Mouse (Mus musculus) hindbrain, embryonic 15.5 days (tissue): ENCODE measurements around the gene Oxsm. TPM values are rescaled to one million over a fixed set of nuclear protein-coding genes. Genes with fewer than 3 reads are reported as not detected.

Experiments used
- ATAC-seq: fragments of 200-750 bp; cut with Nextera tagmentation; 2 replicates; pipeline ENCODE4 v1.8.0; 2017; ENCODE audit warnings: low read depth, moderate number of reproducible peaks, moderate TSS enrichment; ENCODE audit not compliant: low FRiP score
- H3K27ac ChIP-seq: fragments of 300-500 bp; sonication (generic); replicated peaks from 2 replicates; pipeline ENCODE4 v1.5.1; 2015; ENCODE audit warnings: mild to moderate bottlenecking, inconsistent platforms
- H3K27me3 ChIP-seq: fragments of 300-500 bp; sonication (generic); 2 replicates; pipeline ENCODE4 v1.6.1; 2015; ENCODE audit warnings: control low read depth, inconsistent platforms
- H3K36me3 ChIP-seq: fragments of 300-500 bp; sonication (generic); 2 replicates; pipeline ENCODE4 v1.6.1; 2015; ENCODE audit warnings: control low read depth, inconsistent platforms
- H3K4me1 ChIP-seq: fragments of 300-500 bp; sonication (generic); replicated peaks from 2 replicates; pipeline ENCODE4 v1.6.1; 2015; ENCODE audit warnings: control low read depth, inconsistent platforms
- H3K4me2 ChIP-seq: fragments of 300-500 bp; sonication (generic); 2 replicates; pipeline ENCODE4 v1.6.1; 2015; ENCODE audit warnings: moderate library complexity, mild to moderate bottlenecking, inconsistent platforms
- H3K4me3 ChIP-seq: fragments of 300-500 bp; sonication (generic); 2 replicates; pipeline ENCODE4 v1.5.1; 2015; ENCODE audit warnings: mild to moderate bottlenecking, inconsistent platforms
- H3K9ac ChIP-seq: fragments of 300-500 bp; sonication (generic); 2 replicates; pipeline ENCODE4 v1.6.1; 2015; ENCODE audit warnings: inconsistent platforms
- H3K9me3 ChIP-seq: fragments of 300-500 bp; sonication (generic); 2 replicates; pipeline ENCODE4 v1.6.1; 2016; ENCODE audit warnings: control low read depth, inconsistent platforms
- WGBS: fragments of 180-500 bp; shearing (Covaris S2); methylation state at CpG from one replicate; pipeline ENCODE4 v1.1.7; 2015; 5-methylcytosine and 5-hydroxymethylcytosine counted together
- polyA plus RNA-seq: library from polyadenylated mRNA; unstranded; fragments of >200 nt; fragmentation: Nextera tagmentation; extraction: Ambion mirVana; gene quantifications from 2 replicates; pipeline ENCODE4 v1.2.1, GENCODE M21; 2015

Oxsm gene
- polyA plus RNA-seq, 1 experiment from 2014 or later, result 2.4 TPM

- H3K9me3 ChIP-seq, result no peaks in the 10 kb centered on the region
- H3K9ac ChIP-seq, result no peak overlapping the region
- no peak for ATAC-seq
- H3K4me2 ChIP-seq, result no peak overlapping the region
- H3K27me3 ChIP-seq, result no peaks in the 10 kb centered on the region
- no peaks in the 10 kb centered on the region for H3K4me1 ChIP-seq
- no peak overlapping the region for H3K27ac ChIP-seq
- no peak overlapping the region for H3K4me3 ChIP-seq
- 79% methylated on average over 2 of the region's 2 CpGs for WGBS
- peaks cover 16% of the 10 kb centered on the region for H3K36me3 ChIP-seq
These were observed 6.6 kb upstream of the Oxsm start for GRCm38 (mm10) chr14:16256209-16256608.

- peaks cover 16% of the 10 kb centered on the region for H3K36me3 ChIP-seq
- H3K9ac ChIP-seq, result no peak overlapping the region
- H3K27me3 ChIP-seq, result no peaks in the 10 kb centered on the region
- H3K4me2 ChIP-seq, result no peak overlapping the region
- no peak for ATAC-seq
- H3K9me3 ChIP-seq, result no peaks in the 10 kb centered on the region
- H3K27ac ChIP-seq, result no peak overlapping the region
- 94% methylated on average over 3 of the region's 3 CpGs for WGBS
- H3K4me1 ChIP-seq, result peaks cover under 1% of the 10 kb centered on the region; the same call in 1 of the 2 replicates
- H3K4me3 ChIP-seq, result no peak overlapping the region
These were observed 6.1 kb upstream of the Oxsm start for GRCm38 (mm10) chr14:16255745-16256144.

- WGBS, result 65% methylated on average over 3 of the region's 3 CpGs
- peak overlapping the region; percentile 97 for H3K4me3 ChIP-seq
- H3K36me3 ChIP-seq, result 0 out of 2 replicates have a peak, but pooled peaks cover under 1% of the 10 kb centered on the region
- H3K27ac ChIP-seq, result no peak overlapping the region
- peaks cover 18% of the 10 kb centered on the region for H3K4me1 ChIP-seq
- no peaks in the 10 kb centered on the region for H3K9me3 ChIP-seq
- ATAC-seq, result no peak
- H3K9ac ChIP-seq, result peak overlapping the region; percentile 98
- H3K27me3 ChIP-seq, result no peaks in the 10 kb centered on the region
- peak overlapping the region; percentile 93 for H3K4me2 ChIP-seq
These were observed 491 bp upstream of the Oxsm start for GRCm38 (mm10) chr14:16250099-16250498.

- WGBS, result 20% methylated on average over 9 of the region's 9 CpGs
These were observed 928 bp downstream of the Oxsm start for GRCm38 (mm10) chr14:16248603-16249157.

GRCm38 (mm10) chr14:16248135-16248534 lies 1.5 kb downstream of the Oxsm start:
- H3K9ac ChIP-seq, result no peak overlapping the region
- no peak for ATAC-seq
- H3K4me2 ChIP-seq, result peak overlapping the region; percentile 93
- H3K27me3 ChIP-seq, result no peaks in the 10 kb centered on the region
- peaks cover 26% of the 10 kb centered on the region for H3K4me1 ChIP-seq
- H3K9me3 ChIP-seq, result no peaks in the 10 kb centered on the region
- no peaks in the 10 kb centered on the region for H3K36me3 ChIP-seq
- no peak overlapping the region for H3K27ac ChIP-seq
- H3K4me3 ChIP-seq, result 0 out of 2 replicates have a peak overlapping the region, but pooled peaks have one; percentile 97
- 73% methylated on average over 3 of the region's 3 CpGs for WGBS

More at GRCm38 (mm10) chr14:16248603-16249157, 928 bp downstream of the Oxsm start:
- Histone ChIP-seq H3K27ac (no peak overlapping the region), H3K4me1 (peaks cover 23% of the 10 kb centered on the region), H3K9me3 (no peaks in the 10 kb centered on the region), H3K36me3 (no peaks in the 10 kb centered on the region), H3K4me3 (peak overlapping the region; percentile 97), H3K4me2 (peak overlapping the region; percentile 93), H3K27me3 (no peaks in the 10 kb centered on the region), H3K9ac (peak overlapping the region; percentile 98)
- ATAC-seq, result peak; percentile 51; the same call in 1 of the 2 replicates

- Histone ChIP-seq H3K4me3 (no peak overlapping the region), H3K27ac (no peak overlapping the region), H3K36me3 (no peaks in the 10 kb centered on the region), H3K4me1 (peaks cover 30% of the 10 kb centered on the region), H3K27me3 (no peaks in the 10 kb centered on the region), H3K9ac (no peak overlapping the region), H3K4me2 (no peak overlapping the region), H3K9me3 (no peaks in the 10 kb centered on the region)
- WGBS, result 83% methylated on average over 2 of the region's 2 CpGs
- no peak for ATAC-seq
These were observed 3.2 kb downstream of the Oxsm start for GRCm38 (mm10) chr14:16246340-16246912.

- WGBS, result 76% methylated on average over 1 of the region's 1 CpGs
- Histone ChIP-seq H3K4me1 (peaks cover 24% of the 10 kb centered on the region), H3K36me3 (no peaks in the 10 kb centered on the region), H3K9me3 (no peaks in the 10 kb centered on the region), H3K4me2 (no peak overlapping the region), H3K4me3 (no peak overlapping the region), H3K27me3 (no peaks in the 10 kb centered on the region), H3K9ac (no peak overlapping the region), H3K27ac (no peak overlapping the region)
- no peak for ATAC-seq
These were observed 4.5 kb downstream of the Oxsm start for GRCm38 (mm10) chr14:16245127-16245526.

- Histone ChIP-seq H3K4me2 (no peak overlapping the region), H3K27ac (no peak overlapping the region), H3K27me3 (no peaks in the 10 kb centered on the region), H3K36me3 (no peaks in the 10 kb centered on the region), H3K9me3 (no peaks in the 10 kb centered on the region), H3K9ac (no peak overlapping the region), H3K4me3 (no peak overlapping the region), H3K4me1 (peaks cover 18% of the 10 kb centered on the region)
- ATAC-seq, result no peak
- WGBS, result 60% methylated on average over 2 of the region's 2 CpGs
These were observed 5.2 kb downstream of the Oxsm start for GRCm38 (mm10) chr14:16244370-16244769.

- no peaks in the 10 kb centered on the region for H3K27me3 ChIP-seq
- peak overlapping the region; percentile 64 for H3K27ac ChIP-seq
- WGBS, result 21% methylated on average over 10 of the region's 10 CpGs
- peak overlapping the region; percentile 68 for H3K9ac ChIP-seq
- peaks cover 17% of the 10 kb centered on the region for H3K4me1 ChIP-seq
- no peaks in the 10 kb centered on the region for H3K36me3 ChIP-seq
- peak overlapping the region; percentile 46 for H3K4me3 ChIP-seq
- peak overlapping the region; percentile 78 for H3K4me2 ChIP-seq
- H3K9me3 ChIP-seq, result no peaks in the 10 kb centered on the region
- ATAC-seq, result no peak
These were observed 5.9 kb downstream of the Oxsm start for GRCm38 (mm10) chr14:16243603-16244209.

- Histone ChIP-seq H3K36me3 (no peaks in the 10 kb centered on the region), H3K4me2 (peak overlapping the region; percentile 78)
- WGBS, result 3% methylated on average over 34 of the region's 34 CpGs
These were observed 6.5 kb downstream of the Oxsm start for GRCm38 (mm10) chr14:16242947-16243602.

GRCm38 (mm10) chr14:16242193-16242815 lies 7.3 kb downstream of the Oxsm start:
- H3K9me3 ChIP-seq, result no peaks in the 10 kb centered on the region
- H3K4me2 ChIP-seq, result peak overlapping the region; percentile 78
- peak overlapping the region; percentile 46 for H3K4me3 ChIP-seq
- peak overlapping the region; percentile 64; the same call in 1 of the 2 replicates for H3K27ac ChIP-seq
- no peak overlapping the region for H3K9ac ChIP-seq
- peaks cover 12% of the 10 kb centered on the region for H3K4me1 ChIP-seq
- H3K27me3 ChIP-seq, result no peaks in the 10 kb centered on the region
- H3K36me3 ChIP-seq, result no peaks in the 10 kb centered on the region
- ATAC-seq, result no peak
- WGBS, result 96% methylated on average over 10 of the region's 10 CpGs

More at GRCm38 (mm10) chr14:16242947-16243602, 6.5 kb downstream of the Oxsm start:
- H3K27ac ChIP-seq, result peak overlapping the region; percentile 64
- H3K4me3 ChIP-seq, result peak overlapping the region; percentile 46
- peaks cover 12% of the 10 kb centered on the region for H3K4me1 ChIP-seq
- no peaks in the 10 kb centered on the region for H3K9me3 ChIP-seq
- peak overlapping the region; percentile 68 for H3K9ac ChIP-seq
- peak; percentile 92 for ATAC-seq
- no peaks in the 10 kb centered on the region for H3K27me3 ChIP-seq
